In genomic region chr13:47836491-47836890, GRCm38 (mm10) we compare ENCODE assay signal across 9 mouse cellular contexts.
A peak's percentile ranks its signal among the peaks of the same experiment; 100 is the strongest.
DNase-seq lines count a peak whose midpoint lies in the region; ATAC-seq and TF ChIP-seq lines count a peak whose summit lies in the region.
"Had no signal": no experiment of that assay in that cellular context is flagged by ENCODE, and none has a peak within 500 bp of the region (broad histone marks: within the 10 kb centered on the region; RNA-seq: fewer than 3 reads in every experiment).

No protein-coding gene starts in this region.

- H3K27ac ChIP-seq in forebrain, postnatal 0 days (ENCODE audit: low read depth, low read length), result no peak overlapping the region
- H3K27ac ChIP-seq in forebrain, embryonic 13.5 days, result no peak overlapping the region
- no peak overlapping the region for H3K27ac ChIP-seq in midbrain, embryonic 10.5 days (replicated peaks)
- H3K27ac ChIP-seq in midbrain, embryonic 13.5 days, result no peak overlapping the region
- H3K27ac ChIP-seq: macrophage had no signal

- TF ChIP-seq CTCF in forebrain, postnatal 0 days (IDR thresholded peaks at IDR 0.05; ENCODE audit: low read depth), result peak; percentile 55

- H3K9ac ChIP-seq in forebrain, postnatal 0 days, result no peak overlapping the region
- H3K9ac ChIP-seq in forebrain, embryonic 13.5 days, result no peak overlapping the region
- no peak overlapping the region for H3K9ac ChIP-seq in midbrain, embryonic 13.5 days (replicated peaks)

- H3K9me3 ChIP-seq in forebrain, postnatal 0 days (ENCODE audit: low read length), result no peaks in the 10 kb centered on the region
- no peaks in the 10 kb centered on the region for H3K9me3 ChIP-seq in forebrain, embryonic 13.5 days (replicated peaks)
- no peaks in the 10 kb centered on the region for H3K9me3 ChIP-seq in midbrain, embryonic 10.5 days (replicated peaks)
- H3K9me3 ChIP-seq in midbrain, embryonic 13.5 days, result no peaks in the 10 kb centered on the region

- no peaks in the 10 kb centered on the region for H3K4me1 ChIP-seq in forebrain, postnatal 0 days (ENCODE audit: insufficient read depth)
- no peaks in the 10 kb centered on the region; the same call in 1 of the 2 replicates for H3K4me1 ChIP-seq in forebrain, embryonic 13.5 days
- no peaks in the 10 kb centered on the region for H3K4me1 ChIP-seq in midbrain, embryonic 10.5 days
- H3K4me1 ChIP-seq in midbrain, embryonic 13.5 days (replicated peaks), result no peaks in the 10 kb centered on the region

- peak; percentile 61 for DNase-seq in forebrain, postnatal 0 days
- peak; percentile 47 for DNase-seq in midbrain, embryonic 10.5 days (ENCODE audit: low spot score)
- DNase-seq in embryo, embryonic 11 days, result peak; percentile 71
- peak; percentile 19 to 66 for DNase-seq in layer of hippocampus, postnatal 25 days (ENCODE audit: extremely low spot score in 1 of 2, low spot score in 1 of 2)
- DNase-seq in skeletal muscle tissue, adult 2 months (ENCODE audit: low read depth, low spot score), result peak; percentile 15
- DNase-seq in spleen, postnatal 36 days (ENCODE audit: low spot score in 2 of 2), result no peak

- no peak for ATAC-seq in forebrain, postnatal 0 days
- ATAC-seq in forebrain, embryonic 13.5 days, result no peak
- no peak for ATAC-seq in midbrain, embryonic 13.5 days

- H3K4me3 ChIP-seq in forebrain, postnatal 0 days (ENCODE audit: low read depth, low read length), result no peak overlapping the region
- no peak overlapping the region for H3K4me3 ChIP-seq in forebrain, embryonic 13.5 days
- H3K4me3 ChIP-seq in midbrain, embryonic 10.5 days, result no peak overlapping the region
- H3K4me3 ChIP-seq in midbrain, embryonic 13.5 days (replicated peaks), result no peak overlapping the region

- no peaks in the 10 kb centered on the region for H3K36me3 ChIP-seq in forebrain, postnatal 0 days (ENCODE audit: insufficient read depth)
- H3K36me3 ChIP-seq in forebrain, embryonic 13.5 days (ENCODE audit: poor library complexity, severe bottlenecking), result no peaks in the 10 kb centered on the region
- H3K36me3 ChIP-seq in midbrain, embryonic 10.5 days, result no peaks in the 10 kb centered on the region
- no peaks in the 10 kb centered on the region for H3K36me3 ChIP-seq in midbrain, embryonic 13.5 days

- 32% methylated on average over 9 of the region's 9 CpGs for WGBS in forebrain, postnatal 0 days
- 36% methylated on average over 9 of the region's 9 CpGs for WGBS in forebrain, embryonic 13.5 days
- WGBS in midbrain, embryonic 10.5 days, result 42% methylated on average over 9 of the region's 9 CpGs
- WGBS in midbrain, embryonic 13.5 days, result 42% methylated on average over 9 of the region's 9 CpGs

- no peaks in the 10 kb centered on the region for H3K27me3 ChIP-seq in forebrain, postnatal 0 days (ENCODE audit: insufficient read depth, low read length)
- H3K27me3 ChIP-seq in forebrain, embryonic 13.5 days, result no peaks in the 10 kb centered on the region
- no peaks in the 10 kb centered on the region for H3K27me3 ChIP-seq in midbrain, embryonic 10.5 days (ENCODE audit: low read depth, poor library complexity, severe bottlenecking)
- no peaks in the 10 kb centered on the region for H3K27me3 ChIP-seq in midbrain, embryonic 13.5 days

- no peak overlapping the region for H3K4me2 ChIP-seq in forebrain, postnatal 0 days (ENCODE audit: low read depth)
- H3K4me2 ChIP-seq in forebrain, embryonic 13.5 days, result no peak overlapping the region
- H3K4me2 ChIP-seq in midbrain, embryonic 13.5 days (replicated peaks), result no peak overlapping the region

Comparison
In these comparisons a context has a peak if more than half of its experiments do, and no peak if none do; other contexts are left out.
1. DNase-seq: peak in forebrain, postnatal 0 days (single experiment), midbrain, embryonic 10.5 days (single experiment), embryo, embryonic 11 days (single experiment), layer of hippocampus, postnatal 25 days (2 of 2) and skeletal muscle tissue, adult 2 months (single experiment); none in spleen, postnatal 36 days (0 of 2).